Mouse (Mus musculus): ENCODE data around the gene Fxyd5. TPM values are rescaled to one million over a fixed set of nuclear protein-coding genes. Genes with fewer than 3 reads are reported as not detected.

Fxyd5 gene
- polyA plus RNA-seq, 1 experiment from 2014 or later, result 31.5 TPM

GRCm38 (mm10) chr7:31059919-31060620 is 17.8 kb upstream of the Fxyd5 start:
- Histone ChIP-seq H3K9me3 (replicated peaks; ENCODE audit: low read length) (no peaks in the 10 kb centered on the region), H3K4me1 (replicated peaks; ENCODE audit: insufficient read depth, low read length) (no peaks in the 10 kb centered on the region), H3K36me3 (ENCODE audit: insufficient read depth, low read length) (no peaks in the 10 kb centered on the region), H3K9ac (ENCODE audit: low read depth, low read length) (no peak overlapping the region), H3K4me2 (ENCODE audit: low read length) (no peak overlapping the region), H3K4me3 (replicated peaks; ENCODE audit: low read depth, low read length) (no peak overlapping the region), H3K27ac (no peak overlapping the region), H3K27me3 (ENCODE audit: insufficient read depth, low read length) (no peaks in the 10 kb centered on the region)
- no peak for DNase-seq (ENCODE audit: low spot score)
- WGBS, result 77% methylated on average over 11 of the region's 11 CpGs
- no peak for TF ChIP-seq CTCF (IDR thresholded peaks at IDR 0.05; ENCODE audit: low read depth)
- ATAC-seq (replicated peaks; ENCODE audit: low FRiP score, low read depth), result no peak

GRCm38 (mm10) chr7:31059108-31059507 is 16.8 kb upstream of the Fxyd5 start, which contains the start of gene Lgi4:
TSS of gene Lgi4 (plus strand) at chr7:31059342.
- no peaks in the 10 kb centered on the region for H3K9me3 ChIP-seq (replicated peaks; ENCODE audit: low read length)
- H3K4me1 ChIP-seq (replicated peaks; ENCODE audit: insufficient read depth, low read length), result no peaks in the 10 kb centered on the region
- H3K9ac ChIP-seq (ENCODE audit: low read depth, low read length), result no peak within 1 kb of the TSS
- ATAC-seq (replicated peaks; ENCODE audit: low FRiP score, low read depth), result peak; percentile 71
- 0% methylated on average over 2 of the region's 2 CpGs for WGBS
- no peaks in the 10 kb centered on the region for H3K36me3 ChIP-seq (ENCODE audit: insufficient read depth, low read length)
- peak; percentile 95 for TF ChIP-seq CTCF (IDR thresholded peaks at IDR 0.05; ENCODE audit: low read depth)
- H3K27ac ChIP-seq, result no peak within 1 kb of the TSS
- no peak within 1 kb of the TSS for H3K4me3 ChIP-seq (replicated peaks; ENCODE audit: low read depth, low read length)
- no peaks in the 10 kb centered on the region for H3K27me3 ChIP-seq (ENCODE audit: insufficient read depth, low read length)
- DNase-seq (ENCODE audit: low spot score), result peak; percentile 85
- H3K4me2 ChIP-seq (ENCODE audit: low read length), result no peak within 1 kb of the TSS

- DNase-seq (ENCODE audit: low spot score) (no peak), ATAC-seq (replicated peaks; ENCODE audit: low FRiP score, low read depth) (no peak)
- Histone ChIP-seq H3K4me1 (replicated peaks; ENCODE audit: insufficient read depth, low read length) (no peaks in the 10 kb centered on the region), H3K9me3 (replicated peaks; ENCODE audit: low read length) (no peaks in the 10 kb centered on the region), H3K4me2 (ENCODE audit: low read length) (no peak overlapping the region), H3K4me3 (replicated peaks; ENCODE audit: low read depth, low read length) (no peak overlapping the region), H3K36me3 (ENCODE audit: insufficient read depth, low read length) (no peaks in the 10 kb centered on the region), H3K27ac (no peak overlapping the region), H3K27me3 (ENCODE audit: insufficient read depth, low read length) (no peaks in the 10 kb centered on the region), H3K9ac (ENCODE audit: low read depth, low read length) (no peak overlapping the region)
- WGBS, result 85% methylated on average over 6 of the region's 6 CpGs
- no peak for TF ChIP-seq CTCF (IDR thresholded peaks at IDR 0.05; ENCODE audit: low read depth)
Observed at GRCm38 (mm10) chr7:31058211-31058610, 15.9 kb upstream of the Fxyd5 start.

- Histone ChIP-seq H3K9me3 (replicated peaks; ENCODE audit: low read length) (no peaks in the 10 kb centered on the region), H3K36me3 (ENCODE audit: insufficient read depth, low read length) (no peaks in the 10 kb centered on the region), H3K27me3 (ENCODE audit: insufficient read depth, low read length) (peaks cover 4% of the 10 kb centered on the region), H3K9ac (ENCODE audit: low read depth, low read length) (no peak overlapping the region), H3K4me1 (replicated peaks; ENCODE audit: insufficient read depth, low read length) (peaks cover 3% of the 10 kb centered on the region; the same call in 1 of the 2 replicates), H3K27ac (no peak overlapping the region), H3K4me2 (ENCODE audit: low read length) (no peak overlapping the region), H3K4me3 (replicated peaks; ENCODE audit: low read depth, low read length) (no peak overlapping the region)
- WGBS, result 65% methylated on average over 5 of the region's 5 CpGs
- DNase-seq (ENCODE audit: low spot score), result no peak
- no peak for TF ChIP-seq CTCF (IDR thresholded peaks at IDR 0.05; ENCODE audit: low read depth)
- ATAC-seq (replicated peaks; ENCODE audit: low FRiP score, low read depth), result no peak
Observed at GRCm38 (mm10) chr7:31057730-31058129, 15.4 kb upstream of the Fxyd5 start.

- Histone ChIP-seq H3K9me3 (replicated peaks; ENCODE audit: low read length) (no peaks in the 10 kb centered on the region), H3K4me3 (replicated peaks; ENCODE audit: low read depth, low read length) (no peak within 1 kb of the TSS), H3K4me2 (ENCODE audit: low read length) (no peak within 1 kb of the TSS), H3K27me3 (ENCODE audit: insufficient read depth, low read length) (peaks cover 11% of the 10 kb centered on the region), H3K36me3 (ENCODE audit: insufficient read depth, low read length) (no peaks in the 10 kb centered on the region), H3K27ac (no peak within 1 kb of the TSS), H3K9ac (ENCODE audit: low read depth, low read length) (no peak within 1 kb of the TSS), H3K4me1 (replicated peaks; ENCODE audit: insufficient read depth, low read length) (peaks cover 9% of the 10 kb centered on the region)
- DNase-seq (ENCODE audit: low spot score) (no peak), ATAC-seq (replicated peaks; ENCODE audit: low FRiP score, low read depth) (no peak)
- WGBS, result 73% methylated on average over 2 of the region's 2 CpGs
- no peak for TF ChIP-seq CTCF (IDR thresholded peaks at IDR 0.05; ENCODE audit: low read depth)
Observed at GRCm38 (mm10) chr7:31057071-31057470, 14.8 kb upstream of the Fxyd5 start, which contains the start of gene Fxyd1. TSS of gene Fxyd1 (minus strand) at chr7:31057199.

GRCm38 (mm10) chr7:31056448-31056847 is 14.2 kb upstream of the Fxyd5 start:
- Histone ChIP-seq H3K27me3 (ENCODE audit: insufficient read depth, low read length) (peaks cover 17% of the 10 kb centered on the region), H3K9me3 (replicated peaks; ENCODE audit: low read length) (no peaks in the 10 kb centered on the region), H3K27ac (no peak overlapping the region), H3K4me2 (ENCODE audit: low read length) (no peak overlapping the region), H3K4me3 (replicated peaks; ENCODE audit: low read depth, low read length) (no peak overlapping the region), H3K4me1 (replicated peaks; ENCODE audit: insufficient read depth, low read length) (peaks cover 14% of the 10 kb centered on the region), H3K9ac (ENCODE audit: low read depth, low read length) (no peak overlapping the region), H3K36me3 (ENCODE audit: insufficient read depth, low read length) (no peaks in the 10 kb centered on the region)
- no peak for TF ChIP-seq CTCF (IDR thresholded peaks at IDR 0.05; ENCODE audit: low read depth)
- no peak for DNase-seq (ENCODE audit: low spot score)
- WGBS, result 59% methylated on average over 7 of the region's 7 CpGs
- no peak for ATAC-seq (replicated peaks; ENCODE audit: low FRiP score, low read depth)
